Mouse (Mus musculus): Measurements from ENCODE around the gene Snx13. TPM values are rescaled to one million over a fixed set of nuclear protein-coding genes. Genes with fewer than 3 reads are reported as not detected.

Snx13 gene
- polyA plus RNA-seq, 1 experiment: 5.3 TPM

DNA sequence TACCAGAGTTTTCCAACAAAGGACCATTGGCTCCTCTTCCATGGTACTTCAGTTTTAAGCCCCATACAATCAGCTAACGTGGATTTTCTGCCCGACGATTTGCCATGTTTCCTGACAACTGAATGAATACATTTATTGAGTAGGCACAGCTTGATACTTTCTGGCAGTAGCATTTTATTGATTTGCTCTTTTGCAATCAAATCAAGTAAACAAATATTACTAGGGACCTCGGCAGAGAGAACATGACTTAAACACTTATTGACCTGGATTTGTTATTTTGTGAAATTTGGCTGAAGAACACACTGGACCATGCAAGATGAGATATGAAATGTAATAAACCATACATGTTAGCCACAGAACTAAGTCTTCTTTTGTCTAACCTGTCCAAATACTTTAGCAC is 123.3 kb downstream of the Snx13 start:
- 58% methylated on average over 4 of the region's 4 CpGs for WGBS
- no peak for DNase-seq (ENCODE audit: low read depth, low spot score)

GRCm38 (mm10) chr12:35175938-35176337 is 129.0 kb downstream of the Snx13 start:
- DNase-seq (ENCODE audit: low read depth, low spot score): no peak
- 33% methylated on average over 8 of the region's 8 CpGs for WGBS

DNA sequence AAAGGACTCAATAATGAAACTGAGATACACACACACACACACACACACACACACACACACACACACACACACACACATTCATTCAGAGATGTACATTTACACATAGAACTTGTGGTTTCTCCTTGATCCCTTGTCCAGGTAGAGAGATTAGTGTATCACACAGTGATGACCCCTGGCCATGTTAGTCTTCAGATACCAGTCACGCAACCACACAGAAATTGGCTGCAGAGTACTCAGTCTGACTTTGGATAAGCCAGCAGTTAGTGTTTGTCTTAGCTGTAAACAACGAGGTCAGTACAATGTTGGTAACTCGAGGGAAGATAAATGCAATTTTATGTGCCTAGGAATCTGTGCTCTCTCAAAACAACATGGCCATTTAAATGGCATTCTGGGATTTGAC is 129.6 kb downstream of the Snx13 start:
- no peak for DNase-seq (ENCODE audit: low read depth, low spot score)
- 39% methylated on average over 3 of the region's 3 CpGs for WGBS

- DNase-seq (ENCODE audit: low read depth, low spot score): peak; percentile 70
- 4% methylated on average over 3 of the region's 3 CpGs for WGBS
Measured at GRCm38 (mm10) chr12:35182675-35183074, 135.7 kb downstream of the Snx13 start.

GRCm38 (mm10) chr12:35184261-35184660 is 137.3 kb downstream of the Snx13 start:
- WGBS: 69% methylated on average over 5 of the region's 5 CpGs
- DNase-seq (ENCODE audit: low read depth, low spot score): no peak

DNA sequence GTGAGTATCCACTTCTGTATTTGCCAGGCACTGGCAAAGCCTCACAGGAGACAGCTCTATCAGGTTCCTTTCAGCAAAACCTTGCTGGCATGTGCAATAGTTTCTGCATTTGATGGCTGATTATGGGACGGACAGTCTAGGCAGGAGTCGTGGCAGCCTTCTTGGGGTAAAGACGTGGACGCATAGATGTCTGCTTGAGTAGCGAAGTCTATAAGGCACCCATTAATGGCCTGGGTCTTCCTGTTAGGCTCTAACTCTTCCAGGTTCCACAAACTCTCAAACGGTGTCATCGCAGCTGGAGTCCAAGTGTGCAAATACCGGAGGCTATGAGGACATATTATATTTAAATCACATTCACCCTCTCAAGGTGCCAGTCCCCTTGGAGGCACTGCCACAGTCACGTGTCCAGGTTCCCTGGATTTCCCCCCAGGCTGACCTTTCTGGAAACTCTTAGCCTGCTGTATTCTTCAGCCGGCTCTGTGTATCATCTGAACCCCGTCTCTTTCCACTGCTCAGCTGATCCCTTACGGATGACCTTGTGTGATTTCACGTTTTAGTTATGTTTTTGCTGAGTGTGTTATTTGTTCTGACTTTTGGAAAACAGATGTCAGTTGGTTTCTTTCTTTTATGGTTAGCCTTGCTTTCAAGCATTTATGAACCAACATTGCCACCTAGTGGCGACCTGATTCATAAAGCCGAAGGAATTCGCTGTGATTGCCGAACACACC is 144.9 kb downstream of the Snx13 start:
- DNase-seq (ENCODE audit: low read depth, low spot score): peak; percentile 35
- 44% methylated on average over 17 of the region's 17 CpGs for WGBS

- DNase-seq (ENCODE audit: low read depth, low spot score): no peak
- 6% methylated on average over 2 of the region's 2 CpGs for WGBS
Measured at GRCm38 (mm10) chr12:35192426-35192769, 145.4 kb downstream of the Snx13 start.

Other genes with a start within 250 kb of the Snx13 start
- gene Hdac9, start 130.1 kb upstream of the Snx13 start, polyA plus RNA-seq (2012; rRNA removed): 1.2 and 2.0 TPM in 2 replicates
- gene Prps1l1, start 62.4 kb upstream of the Snx13 start, polyA plus RNA-seq (2012; rRNA removed): not detected in 2 replicates

Measured in large intestine, adult 2 months (tissue).